Mouse (Mus musculus) T-helper 17 cell (primary cell): ENCODE measurements around the gene Nxf2.

Experiments used
- in situ Hi-C, 2 experiments: fragments of 300-600 bp; cut with MboI, MseI; formaldehyde crosslinking; loops; 1 replicate in 1 of 2; 2 replicates in 1 of 2; pipeline ENCODE4 v1.15.1; 2025; ENCODE audit warnings: high pct_unique_total_duplicates in 2 of 2

Nxf2 gene

GRCm38 (mm10) chrX:134964546-134964945 lies at the start of gene Nxf2:
Gene Nxf2, minus strand, starts transcription at chrX:134964754.
- in situ Hi-C loops = no loop called here

DNA sequence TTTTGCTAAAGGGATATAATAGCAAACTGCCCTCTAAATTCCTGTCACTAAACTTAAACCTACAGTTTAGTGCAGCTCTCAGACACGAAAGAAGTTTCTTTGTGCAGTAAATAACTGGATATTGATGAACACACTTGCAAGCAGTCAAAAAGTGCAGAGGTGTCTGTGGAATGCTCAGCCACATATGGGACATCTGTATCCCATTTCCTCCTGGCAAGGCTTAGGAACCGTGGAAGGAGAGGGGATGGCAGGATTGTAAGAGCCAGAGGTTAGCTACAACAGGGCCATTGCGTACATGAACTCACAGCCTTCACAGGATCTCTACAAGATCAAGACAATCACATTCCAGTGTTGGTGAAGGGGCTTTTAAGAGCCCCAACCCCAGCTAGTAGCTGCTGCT lies 46.8 kb upstream of the Nxf2 start:
- in situ Hi-C loops = no loop called here

DNA sequence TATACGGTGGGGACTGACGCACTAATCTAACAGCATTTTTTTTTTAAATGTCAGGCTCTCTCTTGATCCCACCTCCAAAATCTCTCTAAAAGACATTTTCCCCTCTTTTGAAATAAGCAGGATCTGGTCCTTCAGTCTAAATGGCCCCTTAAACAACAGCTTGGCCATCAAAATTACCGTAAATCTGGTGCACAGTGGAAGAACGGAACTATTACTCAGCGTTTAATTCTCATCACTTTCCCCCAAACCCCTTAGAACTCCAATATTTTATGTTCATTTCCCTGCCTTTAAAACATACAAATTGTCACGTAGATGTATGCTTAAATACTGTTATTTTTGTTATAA lies 44.9 kb upstream of the Nxf2 start:
- in situ Hi-C loops = no loop called here

DNA sequence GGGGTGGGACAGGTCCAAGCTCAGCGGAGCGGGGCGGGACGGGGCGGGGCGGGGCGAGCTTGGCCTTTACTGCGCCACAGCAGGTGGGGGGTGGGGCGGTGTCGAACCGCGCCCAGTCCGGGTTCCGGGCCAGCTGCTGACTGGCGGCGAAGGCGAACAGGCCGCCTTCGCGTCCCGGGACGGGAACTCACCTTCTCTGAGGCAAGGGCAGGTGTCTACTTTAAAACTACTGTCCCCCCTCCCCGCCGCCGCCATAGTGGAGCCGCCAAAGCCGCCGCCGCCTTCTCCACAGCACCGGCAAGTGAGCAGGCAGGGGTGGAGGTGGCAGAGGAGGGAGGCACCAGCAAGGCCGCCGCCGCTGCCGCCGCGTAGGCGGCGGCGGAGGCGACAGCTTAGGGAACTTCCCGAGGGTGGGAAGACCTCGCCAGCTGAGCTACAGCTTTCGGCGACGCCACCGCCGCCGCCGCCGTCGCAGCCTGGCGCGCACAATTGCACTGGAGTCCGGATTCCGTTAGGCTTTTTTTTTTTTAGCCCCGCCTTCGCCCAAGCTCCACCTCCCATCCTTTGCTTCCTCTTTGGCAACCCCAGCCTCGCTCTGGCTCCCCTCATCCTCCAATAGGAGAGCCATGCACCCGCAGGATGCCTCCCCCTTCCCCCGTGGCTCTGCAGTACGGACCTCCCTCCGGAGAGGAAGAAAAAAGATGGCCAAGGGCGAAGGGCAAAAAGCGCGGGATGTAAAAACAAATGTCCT lies 44.3 kb upstream of the Nxf2 start, which contains the start of gene Zmat1:
Zmat1 (minus strand) TSS at position 490 of the 751 bp plus-strand sequence.
- in situ Hi-C loops = no loop called here

DNA sequence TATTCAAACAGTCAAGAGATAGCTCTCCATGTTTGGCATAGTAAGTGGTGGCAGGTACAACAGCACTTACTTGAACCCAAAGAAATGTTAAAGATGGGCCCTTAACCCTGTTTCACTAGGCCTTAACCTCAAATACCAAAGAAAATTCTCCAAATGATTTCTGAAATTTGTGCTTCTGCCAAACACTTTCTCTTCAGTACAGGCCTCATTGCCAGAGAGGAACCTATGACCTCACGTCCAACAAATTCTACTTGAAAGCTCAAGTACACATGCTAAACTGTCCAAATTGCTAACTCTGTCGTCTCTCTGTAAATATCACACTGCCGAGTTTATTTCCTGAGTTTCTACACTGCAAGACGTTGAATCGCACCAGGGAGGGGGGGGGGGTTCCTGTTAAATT lies 43.5 kb upstream of the Nxf2 start:
- in situ Hi-C loops = no loop called here

GRCm38 (mm10) chrX:134963305-134964094 lies 1.1 kb downstream of the Nxf2 start:
- in situ Hi-C loops = no loop called here

DNA sequence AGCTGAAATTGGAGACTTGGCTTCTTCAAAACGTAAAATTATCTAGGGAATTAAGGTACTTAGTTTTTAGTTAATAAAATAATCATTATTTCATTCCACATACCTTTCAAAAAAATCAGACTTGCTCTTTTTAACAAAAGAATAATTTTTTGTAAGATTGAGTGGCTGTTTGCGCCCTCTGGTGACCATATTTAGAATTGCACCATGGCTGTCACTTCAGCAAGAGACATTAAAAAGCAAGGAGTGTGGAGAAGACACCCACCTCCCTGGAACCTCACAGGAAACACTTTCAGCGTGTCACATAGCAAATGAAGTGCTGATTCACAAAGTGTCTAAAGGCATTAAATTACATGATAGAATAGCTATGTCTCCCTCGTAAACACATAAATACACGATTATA lies 34.2 kb downstream of the Nxf2 start:
- in situ Hi-C loops = no loop called here

GRCm38 (mm10) chrX:134929927-134930326 lies 34.6 kb downstream of the Nxf2 start:
- in situ Hi-C loops = no loop called here

DNA sequence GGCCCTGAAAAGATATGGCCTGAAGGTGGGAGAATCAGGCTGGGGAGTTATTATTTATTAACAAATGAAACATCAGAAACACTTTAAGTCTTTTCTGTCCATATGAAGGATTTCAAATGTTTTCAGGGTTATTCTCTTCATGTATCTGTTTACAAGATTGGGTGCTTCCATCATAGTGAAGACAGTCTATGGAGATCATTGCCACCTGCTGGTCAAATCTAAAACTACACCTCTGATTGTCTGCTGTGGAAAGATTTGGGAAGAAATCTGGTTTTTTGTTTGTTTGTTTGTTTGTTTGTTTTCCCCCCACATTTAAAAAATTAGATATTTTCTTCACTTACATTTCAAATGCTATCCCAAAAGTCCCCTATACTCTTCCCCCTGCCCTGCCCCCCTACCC lies 39.5 kb downstream of the Nxf2 start:
- in situ Hi-C loops = no loop called here

GRCm38 (mm10) chrX:134923675-134924424 lies 40.7 kb downstream of the Nxf2 start:
- in situ Hi-C loops = loop anchor here in 1 of 2 experiments (5.0 kb wide), 1 partner anchor 197 kb away; no protein-coding TSS in a partner anchor

GRCm38 (mm10) chrX:134919220-134919619 lies 45.3 kb downstream of the Nxf2 start:
- in situ Hi-C loops = loop anchor here in 1 of 2 experiments (10.0 kb wide), 1 partner anchor 374 kb away; the partner anchor contains the start of gene Timm8a1

- in situ Hi-C loops = loop anchor here in 1 of 2 experiments (10.0 kb wide), 1 partner anchor 371 kb away; the partner anchor contains the start of gene Timm8a1
Observed at GRCm38 (mm10) chrX:134915745-134916144, 48.8 kb downstream of the Nxf2 start.

DNA sequence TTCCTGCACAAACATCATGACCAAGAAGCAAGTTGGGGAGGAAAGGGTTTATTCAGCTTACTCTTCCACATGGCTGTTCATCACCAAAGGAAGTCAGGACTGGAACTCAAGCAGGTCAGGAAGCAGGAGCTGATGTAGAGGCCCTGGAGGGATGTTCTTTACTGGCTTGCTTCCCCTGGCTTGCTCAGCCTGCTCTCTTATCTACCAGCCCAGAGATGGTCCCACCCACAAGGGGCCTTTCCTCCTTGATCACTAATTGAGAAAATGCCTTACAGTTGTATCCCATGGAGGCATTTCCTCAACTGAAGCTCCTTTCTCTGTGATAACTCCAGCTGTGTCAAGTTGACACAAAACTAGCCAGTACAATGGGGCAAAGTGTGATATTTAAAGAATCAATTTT lies 49.2 kb downstream of the Nxf2 start:
- in situ Hi-C loops = loop anchor here in 1 of 2 experiments (10.0 kb wide), 1 partner anchor 371 kb away; the partner anchor contains the start of gene Timm8a1

DNA sequence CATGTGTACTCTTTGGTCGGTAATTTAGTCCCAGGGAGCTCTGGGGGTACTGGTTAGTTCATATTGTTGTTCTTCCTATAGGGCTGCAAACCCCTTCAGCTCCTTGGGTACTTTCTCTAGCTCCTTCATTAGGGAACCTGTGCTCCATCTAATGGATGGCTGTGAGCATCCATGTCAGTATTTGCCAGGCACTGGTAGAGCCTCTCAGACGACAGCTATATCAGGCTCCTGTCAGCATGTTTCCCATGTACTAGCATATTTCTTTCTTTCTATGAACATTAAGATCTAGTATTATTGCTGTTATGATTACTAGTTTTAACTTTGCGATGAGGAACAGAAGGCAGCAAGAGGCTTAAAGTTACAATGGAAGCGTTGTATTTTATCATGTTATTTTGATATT lies 49.7 kb downstream of the Nxf2 start:
- in situ Hi-C loops = loop anchor here (5.0 to 10.0 kb wide), 4 partner anchors 168 to 370 kb away; partner anchors contain the start of gene Timm8a1 (in 1 of the 2)

GRCm38 (mm10) chrX:134913234-134913936 lies 51.2 kb downstream of the Nxf2 start:
- in situ Hi-C loops = loop anchor here (5.0 to 10.0 kb wide), 4 partner anchors 166 to 369 kb away; partner anchors contain the start of gene Timm8a1 (in 1 of the 2)

DNA sequence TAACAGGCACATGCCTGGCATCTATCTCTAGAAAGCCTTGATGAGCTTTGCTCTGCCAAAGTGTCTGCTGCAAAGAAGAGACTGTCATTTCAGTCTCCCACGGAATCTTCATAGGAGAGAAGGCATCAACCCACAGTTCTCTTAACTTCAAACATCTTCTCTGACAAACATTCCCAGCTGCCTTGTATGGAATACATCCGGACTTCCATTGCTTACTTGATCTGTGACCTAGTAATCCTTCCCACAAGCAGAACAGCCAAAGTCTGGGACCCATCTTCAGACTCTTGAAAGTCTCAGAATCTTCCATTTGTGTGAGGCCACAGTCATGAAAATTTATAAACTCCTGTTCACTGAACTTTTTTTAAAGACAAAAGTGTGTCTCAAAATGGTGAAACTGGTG lies 51.7 kb downstream of the Nxf2 start:
- in situ Hi-C loops = loop anchor here (5.0 to 10.0 kb wide), 4 partner anchors 166 to 368 kb away; partner anchors contain the start of gene Timm8a1 (in 1 of the 2)

DNA sequence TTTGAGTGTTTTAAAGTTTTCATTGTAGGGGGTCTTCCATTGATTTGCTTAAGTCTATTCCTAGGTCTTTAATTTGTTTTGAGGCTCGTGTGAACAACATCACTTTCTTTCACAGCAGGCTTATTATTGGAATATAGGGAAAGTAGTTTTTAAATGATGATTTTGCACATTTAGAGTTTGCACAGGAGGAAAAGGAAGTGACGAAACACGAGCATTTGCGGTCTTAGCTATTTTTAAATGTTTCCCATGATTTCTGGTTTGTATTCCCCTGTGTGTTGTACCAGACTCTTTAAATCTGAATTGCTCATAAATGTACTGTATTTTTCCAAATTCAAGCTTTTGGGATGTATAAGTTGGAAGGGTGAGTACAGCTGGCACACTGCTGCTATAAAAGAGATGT lies 54.2 kb downstream of the Nxf2 start:
- in situ Hi-C loops = loop anchor here (5.0 to 10.0 kb wide), 4 partner anchors 163 to 366 kb away; partner anchors contain the start of gene Timm8a1 (in 1 of the 2)
